Mouse (Mus musculus) limb, embryonic 13.5 days (tissue): ENCODE results near the gene 9930021J03Rik. TPM values are rescaled to one million over a fixed set of nuclear protein-coding genes. Genes with fewer than 3 reads are reported as not detected.

Source experiments
- ATAC-seq: fragments of 200-750 bp; cut with Nextera tagmentation; 2 replicates; pipeline ENCODE4 v1.8.0; 2017; ENCODE audit warnings: low read depth, moderate number of reproducible peaks, moderate TSS enrichment; ENCODE audit not compliant: low FRiP score
- H3K27ac ChIP-seq: fragments of 300-500 bp; sonication (generic); 2 replicates; pipeline ENCODE4 v1.5.1; 2015; ENCODE audit warnings: inconsistent platforms, mild to moderate bottlenecking, moderate library complexity
- H3K27me3 ChIP-seq: fragments of 300-500 bp; sonication (generic); 2 replicates; pipeline ENCODE4 v1.6.1; 2015; ENCODE audit warnings: mild to moderate bottlenecking, inconsistent platforms
- H3K36me3 ChIP-seq: fragments of 300-500 bp; sonication (generic); 2 replicates; pipeline ENCODE4 v1.6.1; 2015; ENCODE audit warnings: inconsistent platforms, mild to moderate bottlenecking, moderate library complexity
- H3K4me1 ChIP-seq: fragments of 300-500 bp; sonication (generic); 2 replicates; pipeline ENCODE4 v1.6.1; 2015; ENCODE audit warnings: inconsistent platforms
- H3K4me2 ChIP-seq: fragments of 300-500 bp; sonication (generic); replicated peaks from 2 replicates; pipeline ENCODE4 v1.6.1; 2015; ENCODE audit warnings: inconsistent platforms, mild to moderate bottlenecking, moderate library complexity
- H3K4me3 ChIP-seq: fragments of 300-500 bp; sonication (generic); 2 replicates; pipeline ENCODE4 v1.5.1; 2015; ENCODE audit warnings: moderate library complexity, mild to moderate bottlenecking, inconsistent platforms
- H3K9ac ChIP-seq: fragments of 300-500 bp; sonication (generic); 2 replicates; pipeline ENCODE4 v1.6.1; 2015; ENCODE audit warnings: mild to moderate bottlenecking, inconsistent platforms
- H3K9me3 ChIP-seq: fragments of 300-500 bp; sonication (generic); 2 replicates; pipeline ENCODE4 v1.6.1; 2016; ENCODE audit warnings: inconsistent platforms
- WGBS: fragments of 180-500 bp; shearing (Covaris S2); methylation state at CpG from one replicate; pipeline ENCODE4 v1.1.7; 2015; 5-methylcytosine and 5-hydroxymethylcytosine counted together
- polyA plus RNA-seq: library from polyadenylated mRNA; unstranded; fragments of >200 nt; fragmentation: Nextera tagmentation; extraction: Ambion mirVana; gene quantifications from 2 replicates; pipeline ENCODE4 v1.2.1, GENCODE M21; 2015

The 9930021J03Rik gene
- 5.7 and 6.3 TPM in 2 replicates for polyA plus RNA-seq

GRCm38 (mm10) chr19:29805917-29806785 is at the start of gene 9930021J03Rik:
9930021J03Rik (minus strand) TSS chr19:29805989.
- under 1% methylated on average over 37 of the region's 95 CpGs for WGBS
- Histone ChIP-seq H3K36me3 (peaks cover 26% of the 10 kb centered on the region), H3K4me3 (peak within 1 kb of the TSS; percentile 94), H3K4me1 (peaks cover 14% of the 10 kb centered on the region), H3K9ac (peak within 1 kb of the TSS; percentile 90), H3K4me2 (peak within 1 kb of the TSS; percentile 84), H3K27me3 (no peaks in the 10 kb centered on the region), H3K27ac (peak within 1 kb of the TSS; percentile 93), H3K9me3 (no peaks in the 10 kb centered on the region)
- peak; percentile 91 for ATAC-seq

- 90% methylated on average over 5 of the region's 5 CpGs for WGBS
Observed at GRCm38 (mm10) chr19:29853711-29854110, 47.9 kb upstream of the 9930021J03Rik start.

GRCm38 (mm10) chr19:29851036-29851690 is 45.4 kb upstream of the 9930021J03Rik start:
- Histone ChIP-seq H3K4me2 (no peak overlapping the region), H3K36me3 (no peaks in the 10 kb centered on the region), H3K27me3 (no peaks in the 10 kb centered on the region), H3K27ac (no peak overlapping the region), H3K4me1 (no peaks in the 10 kb centered on the region), H3K9ac (no peak overlapping the region), H3K9me3 (no peaks in the 10 kb centered on the region), H3K4me3 (no peak overlapping the region)
- 52% methylated on average over 12 of the region's 12 CpGs for WGBS
- no peak for ATAC-seq

More at GRCm38 (mm10) chr19:29853711-29854110, 47.9 kb upstream of the 9930021J03Rik start:
- H3K27me3 ChIP-seq = no peaks in the 10 kb centered on the region
- no peaks in the 10 kb centered on the region for H3K9me3 ChIP-seq
- no peak for ATAC-seq
- no peaks in the 10 kb centered on the region for H3K36me3 ChIP-seq
- no peaks in the 10 kb centered on the region for H3K4me1 ChIP-seq
- no peak overlapping the region for H3K4me3 ChIP-seq
- no peak overlapping the region for H3K27ac ChIP-seq
- no peak overlapping the region for H3K4me2 ChIP-seq
- H3K9ac ChIP-seq = no peak overlapping the region

GRCm38 (mm10) chr19:29849924-29850551 is 44.2 kb upstream of the 9930021J03Rik start:
- Histone ChIP-seq H3K9me3 (no peaks in the 10 kb centered on the region), H3K9ac (no peak overlapping the region), H3K27me3 (no peaks in the 10 kb centered on the region), H3K4me1 (no peaks in the 10 kb centered on the region), H3K4me2 (no peak overlapping the region), H3K27ac (no peak overlapping the region), H3K36me3 (no peaks in the 10 kb centered on the region), H3K4me3 (no peak overlapping the region)
- WGBS = 76% methylated on average over 11 of the region's 11 CpGs
- no peak for ATAC-seq

- Histone ChIP-seq H3K36me3 (no peaks in the 10 kb centered on the region), H3K27ac (no peak overlapping the region; the same call in 1 of the 2 replicates), H3K4me2 (no peak overlapping the region), H3K9me3 (no peaks in the 10 kb centered on the region), H3K27me3 (no peaks in the 10 kb centered on the region), H3K4me3 (no peak overlapping the region), H3K4me1 (peaks cover 16% of the 10 kb centered on the region), H3K9ac (no peak overlapping the region)
- no peak for ATAC-seq
- 56% methylated on average over 12 of the region's 12 CpGs for WGBS
Observed at GRCm38 (mm10) chr19:29844036-29844661, 38.4 kb upstream of the 9930021J03Rik start.

- peaks cover 16% of the 10 kb centered on the region for H3K4me1 ChIP-seq
- WGBS = 33% methylated on average over 5 of the region's 5 CpGs
- H3K27ac ChIP-seq = peak overlapping the region; percentile 12
- H3K27me3 ChIP-seq = no peaks in the 10 kb centered on the region
- H3K9me3 ChIP-seq = no peaks in the 10 kb centered on the region
- H3K36me3 ChIP-seq = no peaks in the 10 kb centered on the region
- no peak overlapping the region for H3K4me3 ChIP-seq
- no peak overlapping the region for H3K9ac ChIP-seq
- no peak overlapping the region for H3K4me2 ChIP-seq
- no peak for ATAC-seq
Observed at GRCm38 (mm10) chr19:29843641-29844035, 37.8 kb upstream of the 9930021J03Rik start.

GRCm38 (mm10) chr19:29842973-29843372 is 37.2 kb upstream of the 9930021J03Rik start:
- no peaks in the 10 kb centered on the region for H3K9me3 ChIP-seq

GRCm38 (mm10) chr19:29840642-29841041 is 34.9 kb upstream of the 9930021J03Rik start:
- 87% methylated on average over 4 of the region's 4 CpGs for WGBS
- no peaks in the 10 kb centered on the region for H3K9me3 ChIP-seq
- H3K9ac ChIP-seq = no peak overlapping the region
- H3K4me2 ChIP-seq = no peak overlapping the region
- H3K4me3 ChIP-seq = no peak overlapping the region
- H3K27ac ChIP-seq = no peak overlapping the region
- no peaks in the 10 kb centered on the region for H3K27me3 ChIP-seq
- ATAC-seq = no peak
- peaks cover 20% of the 10 kb centered on the region for H3K4me1 ChIP-seq
- H3K36me3 ChIP-seq = no peaks in the 10 kb centered on the region

More at GRCm38 (mm10) chr19:29842973-29843372, 37.2 kb upstream of the 9930021J03Rik start:
- peak overlapping the region; percentile 12; the same call in 1 of the 2 replicates for H3K27ac ChIP-seq
- no peaks in the 10 kb centered on the region for H3K36me3 ChIP-seq
- ATAC-seq = no peak
- H3K4me3 ChIP-seq = no peak overlapping the region
- no peaks in the 10 kb centered on the region for H3K27me3 ChIP-seq
- no peak overlapping the region for H3K9ac ChIP-seq
- peaks cover 16% of the 10 kb centered on the region for H3K4me1 ChIP-seq
- WGBS = 42% methylated on average over 8 of the region's 8 CpGs
- H3K4me2 ChIP-seq = no peak overlapping the region

GRCm38 (mm10) chr19:29838636-29839135 is 32.9 kb upstream of the 9930021J03Rik start:
- Histone ChIP-seq H3K9ac (no peak overlapping the region), H3K4me2 (no peak overlapping the region), H3K4me1 (peaks cover 12% of the 10 kb centered on the region), H3K36me3 (no peaks in the 10 kb centered on the region), H3K27me3 (no peaks in the 10 kb centered on the region), H3K4me3 (no peak overlapping the region), H3K27ac (no peak overlapping the region), H3K9me3 (no peaks in the 10 kb centered on the region)
- WGBS = 83% methylated on average over 3 of the region's 3 CpGs
- ATAC-seq = no peak

- Histone ChIP-seq H3K9ac (no peak overlapping the region), H3K9me3 (no peaks in the 10 kb centered on the region), H3K36me3 (no peaks in the 10 kb centered on the region), H3K27me3 (no peaks in the 10 kb centered on the region), H3K27ac (no peak overlapping the region), H3K4me2 (no peak overlapping the region), H3K4me1 (peaks cover 8% of the 10 kb centered on the region), H3K4me3 (no peak overlapping the region)
- 47% methylated on average over 1 of the region's 1 CpGs for WGBS
- ATAC-seq = no peak
Observed at GRCm38 (mm10) chr19:29838171-29838570, 32.4 kb upstream of the 9930021J03Rik start.

- no peak overlapping the region for H3K9ac ChIP-seq
- no peak overlapping the region for H3K4me3 ChIP-seq
- no peaks in the 10 kb centered on the region for H3K27me3 ChIP-seq
- H3K27ac ChIP-seq = no peak overlapping the region
- H3K4me1 ChIP-seq = 0 out of 2 replicates have a peak, but pooled peaks cover 4% of the 10 kb centered on the region
- no peaks in the 10 kb centered on the region for H3K9me3 ChIP-seq
- no peak for ATAC-seq
- 36% methylated on average over 3 of the region's 3 CpGs for WGBS
- no peak overlapping the region for H3K4me2 ChIP-seq
- no peaks in the 10 kb centered on the region for H3K36me3 ChIP-seq
Observed at GRCm38 (mm10) chr19:29835364-29836034, 29.7 kb upstream of the 9930021J03Rik start.
